Mouse (Mus musculus): Measurements from ENCODE around the gene Vmn2r80. TPM values are rescaled to one million over a fixed set of nuclear protein-coding genes. Genes with fewer than 3 reads are reported as not detected.

The Vmn2r80 gene
- total RNA-seq, 1 experiment, result not detected

- no peaks in the 10 kb centered on the region for H3K36me3 ChIP-seq (ENCODE audit: control insufficient read depth, insufficient read depth, low read length, poor library complexity, severe bottlenecking)
- in situ Hi-C loops (cut with MboI; ENCODE audit: low sequenced_read_pairs in 2 of 2, unreplicated experiment in 2 of 2), result no loop called here
- no peaks in the 10 kb centered on the region for H3K4me1 ChIP-seq (ENCODE audit: control insufficient read depth in 2 of 2, insufficient read depth in 2 of 2, low read length in 2 of 2, poor library complexity in 1 of 2)
- no peak overlapping the region for H3K27ac ChIP-seq (ENCODE audit: insufficient read depth, low read depth, low read length, poor library complexity, severe bottlenecking)
- no peak overlapping the region for H3K9ac ChIP-seq (ENCODE audit: insufficient read depth, low read depth, low read length, poor library complexity, severe bottlenecking)
- no peaks in the 10 kb centered on the region for H3K9me3 ChIP-seq (ENCODE audit: control insufficient read depth, insufficient read depth, low read depth, low read length)
- TF ChIP-seq HCFC1 (IDR thresholded peaks at IDR 0.05; ENCODE audit: borderline replicate concordance, insufficient read depth, low read length) (no peak), MAFK (IDR thresholded peaks at IDR 0.05; ENCODE audit: insufficient read depth, low read depth, low read length) (no peak), CHD2 (IDR thresholded peaks at IDR 0.05; ENCODE audit: low read depth, low read length) (no peak), ZNF384 (IDR thresholded peaks at IDR 0.05; ENCODE audit: low read depth, low read length) (no peak), ZC3H11A (IDR thresholded peaks at IDR 0.05; ENCODE audit: borderline replicate concordance, low read depth, low read length) (no peak)
- no peak for DNase-seq (ENCODE audit: low read depth, low spot score)
- H3K4me3 ChIP-seq (ENCODE audit: insufficient read depth in 1 of 2, low read depth in 1 of 2, low read length in 2 of 2, poor library complexity in 1 of 2, severe bottlenecking in 1 of 2), result no peak overlapping the region
Observed at GRCm38 (mm10) chr10:79220432-79220831, 71.9 kb downstream of the Vmn2r80 start.

- Histone ChIP-seq H3K4me1 (ENCODE audit: control insufficient read depth in 2 of 2, insufficient read depth in 2 of 2, low read length in 2 of 2, poor library complexity in 1 of 2) (no peaks in the 10 kb centered on the region), H3K9ac (ENCODE audit: insufficient read depth, low read depth, low read length, poor library complexity, severe bottlenecking) (no peak overlapping the region), H3K27ac (ENCODE audit: insufficient read depth, low read depth, low read length, poor library complexity, severe bottlenecking) (no peak overlapping the region), H3K36me3 (ENCODE audit: control insufficient read depth, insufficient read depth, low read length, poor library complexity, severe bottlenecking) (no peaks in the 10 kb centered on the region), H3K9me3 (ENCODE audit: control insufficient read depth, insufficient read depth, low read depth, low read length) (no peaks in the 10 kb centered on the region), H3K4me3 (ENCODE audit: insufficient read depth in 1 of 2, low read depth in 1 of 2, low read length in 2 of 2, poor library complexity in 1 of 2, severe bottlenecking in 1 of 2) (no peak overlapping the region)
- in situ Hi-C loops (cut with MboI; ENCODE audit: low sequenced_read_pairs in 2 of 2, unreplicated experiment in 2 of 2), result no loop called here
- DNase-seq (ENCODE audit: low read depth, low spot score), result no peak
- TF ChIP-seq ZC3H11A (IDR thresholded peaks at IDR 0.05; ENCODE audit: borderline replicate concordance, low read depth, low read length) (no peak), HCFC1 (IDR thresholded peaks at IDR 0.05; ENCODE audit: borderline replicate concordance, insufficient read depth, low read length) (no peak), CHD2 (IDR thresholded peaks at IDR 0.05; ENCODE audit: low read depth, low read length) (no peak), ZNF384 (IDR thresholded peaks at IDR 0.05; ENCODE audit: low read depth, low read length) (no peak), MAFK (IDR thresholded peaks at IDR 0.05; ENCODE audit: insufficient read depth, low read depth, low read length) (no peak)
Observed at GRCm38 (mm10) chr10:79221606-79222005, 73.0 kb downstream of the Vmn2r80 start.

- Histone ChIP-seq H3K4me1 (ENCODE audit: control insufficient read depth in 2 of 2, insufficient read depth in 2 of 2, low read length in 2 of 2, poor library complexity in 1 of 2) (no peaks in the 10 kb centered on the region), H3K9me3 (ENCODE audit: control insufficient read depth, insufficient read depth, low read depth, low read length) (no peaks in the 10 kb centered on the region), H3K9ac (ENCODE audit: insufficient read depth, low read depth, low read length, poor library complexity, severe bottlenecking) (no peak overlapping the region), H3K36me3 (ENCODE audit: control insufficient read depth, insufficient read depth, low read length, poor library complexity, severe bottlenecking) (no peaks in the 10 kb centered on the region), H3K27ac (ENCODE audit: insufficient read depth, low read depth, low read length, poor library complexity, severe bottlenecking) (no peak overlapping the region), H3K4me3 (ENCODE audit: insufficient read depth in 1 of 2, low read depth in 1 of 2, low read length in 2 of 2, poor library complexity in 1 of 2, severe bottlenecking in 1 of 2) (no peak overlapping the region)
- TF ChIP-seq CHD2 (IDR thresholded peaks at IDR 0.05; ENCODE audit: low read depth, low read length) (no peak), ZNF384 (IDR thresholded peaks at IDR 0.05; ENCODE audit: low read depth, low read length) (no peak), HCFC1 (IDR thresholded peaks at IDR 0.05; ENCODE audit: borderline replicate concordance, insufficient read depth, low read length) (no peak), MAFK (IDR thresholded peaks at IDR 0.05; ENCODE audit: insufficient read depth, low read depth, low read length) (no peak), ZC3H11A (IDR thresholded peaks at IDR 0.05; ENCODE audit: borderline replicate concordance, low read depth, low read length) (no peak)
- in situ Hi-C loops (cut with MboI; ENCODE audit: low sequenced_read_pairs in 2 of 2, unreplicated experiment in 2 of 2), result no loop called here
- DNase-seq (ENCODE audit: low read depth, low spot score), result no peak
Observed at GRCm38 (mm10) chr10:79222214-79222613, 73.6 kb downstream of the Vmn2r80 start.

Other genes with a start within 250 kb of the Vmn2r80 start
- gene Olfr1354, start 235.6 kb upstream of the Vmn2r80 start, total RNA-seq (2012; rRNA removed), result not detected in 2 replicates
- not detected in 2 replicates for gene Olfr8, start 198.1 kb upstream of the Vmn2r80 start, total RNA-seq (2012; rRNA removed)
- gene Olfr1353, start 185.5 kb upstream of the Vmn2r80 start, total RNA-seq (2012; rRNA removed), result not detected in 2 replicates
- gene Olfr1352, start 167.7 kb upstream of the Vmn2r80 start, total RNA-seq (2012; rRNA removed), result not detected in 2 replicates
- not detected in 2 replicates for gene Olfr1351, start 136.3 kb upstream of the Vmn2r80 start, total RNA-seq (2012; rRNA removed)
- gene Olfr57, start 120.0 kb upstream of the Vmn2r80 start, total RNA-seq (2012; rRNA removed), result not detected in 2 replicates
- 9.0 and 10.8 TPM in 2 replicates for gene 2610008E11Rik, start 51.2 kb upstream of the Vmn2r80 start, total RNA-seq (2012; rRNA removed)
- gene Vmn2r81, start 98.9 kb downstream of the Vmn2r80 start, total RNA-seq (2012; rRNA removed), result not detected in 2 replicates
- gene Vmn2r82, start 207.8 kb downstream of the Vmn2r80 start, total RNA-seq (2012; rRNA removed), result not detected in 2 replicates